Mouse (Mus musculus): ENCODE measurements around the gene Mrps15. TPM values are rescaled to one million over a fixed set of nuclear protein-coding genes. Genes with fewer than 3 reads are reported as not detected.

Gene Mrps15
- 139 and 147 TPM in 2 replicates for polyA plus RNA-seq (2016; fragmentation: Nextera tagmentation; extraction: Ambion mirVana)

DNA sequence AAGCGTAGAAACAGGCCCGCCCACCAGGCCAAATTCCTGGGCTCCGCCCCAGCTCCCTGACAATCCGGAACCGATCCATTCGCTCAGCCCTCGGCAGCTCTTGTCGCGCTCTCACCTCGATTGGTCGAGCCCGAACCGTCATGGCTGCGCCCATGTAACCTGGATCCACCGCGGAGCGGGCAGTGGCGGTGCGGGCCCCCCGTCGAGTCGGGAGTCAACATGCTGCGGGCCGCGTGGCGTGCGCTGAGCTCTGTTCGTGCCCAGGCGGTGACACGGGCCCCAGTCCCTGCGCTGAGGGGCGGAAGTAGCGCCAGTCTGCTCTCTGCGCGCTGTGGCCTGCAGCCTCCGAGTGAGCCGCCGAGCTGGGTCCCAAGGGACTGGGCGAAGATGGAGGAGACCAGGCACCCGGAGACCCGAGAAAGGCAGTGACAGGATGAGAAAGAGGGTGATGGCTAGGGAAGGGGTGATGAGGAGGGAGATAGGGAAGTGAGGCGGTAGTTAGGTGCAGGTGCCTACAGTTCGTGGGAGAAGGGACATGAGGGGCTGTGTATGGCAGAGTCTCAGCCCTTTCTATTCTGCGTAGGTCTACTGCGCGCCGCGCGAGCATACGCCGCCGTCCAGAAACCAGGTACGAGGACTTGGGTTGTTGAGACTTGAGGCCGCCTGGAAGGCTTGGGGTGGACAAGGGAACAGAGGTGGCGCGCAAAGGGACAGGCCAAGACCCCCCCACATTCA, at the start of gene Mrps15:
TSS of gene Mrps15 (plus strand) at position 75 of the 735 bp plus-strand sequence.
- Histone ChIP-seq H3K27ac (peak within 1 kb of the TSS; percentile 95), H3K4me3 (peak within 1 kb of the TSS; percentile 81), H3K9me3 (no peaks in the 10 kb centered on the region), H3K36me3 (peaks cover 26% of the 10 kb centered on the region), H3K4me1 (replicated peaks) (peaks cover 21% of the 10 kb centered on the region), H3K27me3 (ENCODE audit: insufficient read depth, poor library complexity, severe bottlenecking) (no peaks in the 10 kb centered on the region)
- under 1% methylated on average over 56 of the region's 56 CpGs for WGBS
- peak; percentile 93 for DNase-seq (ENCODE audit: low spot score)

DNA sequence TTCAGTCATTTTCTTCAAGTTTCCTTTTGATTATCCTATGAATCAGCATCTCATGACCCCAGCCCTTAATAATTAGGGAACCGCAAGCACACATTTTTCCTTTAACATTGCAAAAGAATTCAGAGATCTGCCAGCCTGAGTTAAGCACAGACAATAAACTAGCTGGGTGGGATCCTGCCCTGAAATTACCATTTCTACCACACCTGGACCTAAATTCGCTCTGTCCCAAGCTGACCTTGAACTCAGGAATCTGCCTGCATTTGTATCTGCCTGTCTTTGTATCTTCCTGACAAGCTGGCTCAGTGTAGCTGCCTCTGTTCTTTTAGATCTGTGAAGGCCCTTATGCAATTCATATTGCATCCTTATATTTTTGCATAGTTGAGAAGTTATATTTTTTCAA, 48.9 kb upstream of the Mrps15 start:
- Histone ChIP-seq H3K27ac (no peak overlapping the region), H3K4me1 (replicated peaks) (no peaks in the 10 kb centered on the region), H3K4me3 (no peak overlapping the region), H3K36me3 (no peaks in the 10 kb centered on the region), H3K27me3 (ENCODE audit: insufficient read depth, poor library complexity, severe bottlenecking) (no peaks in the 10 kb centered on the region), H3K9me3 (peaks cover 20% of the 10 kb centered on the region)
- no peak for DNase-seq (ENCODE audit: low spot score)
- WGBS = 84% methylated on average over 2 of the region's 2 CpGs

DNA sequence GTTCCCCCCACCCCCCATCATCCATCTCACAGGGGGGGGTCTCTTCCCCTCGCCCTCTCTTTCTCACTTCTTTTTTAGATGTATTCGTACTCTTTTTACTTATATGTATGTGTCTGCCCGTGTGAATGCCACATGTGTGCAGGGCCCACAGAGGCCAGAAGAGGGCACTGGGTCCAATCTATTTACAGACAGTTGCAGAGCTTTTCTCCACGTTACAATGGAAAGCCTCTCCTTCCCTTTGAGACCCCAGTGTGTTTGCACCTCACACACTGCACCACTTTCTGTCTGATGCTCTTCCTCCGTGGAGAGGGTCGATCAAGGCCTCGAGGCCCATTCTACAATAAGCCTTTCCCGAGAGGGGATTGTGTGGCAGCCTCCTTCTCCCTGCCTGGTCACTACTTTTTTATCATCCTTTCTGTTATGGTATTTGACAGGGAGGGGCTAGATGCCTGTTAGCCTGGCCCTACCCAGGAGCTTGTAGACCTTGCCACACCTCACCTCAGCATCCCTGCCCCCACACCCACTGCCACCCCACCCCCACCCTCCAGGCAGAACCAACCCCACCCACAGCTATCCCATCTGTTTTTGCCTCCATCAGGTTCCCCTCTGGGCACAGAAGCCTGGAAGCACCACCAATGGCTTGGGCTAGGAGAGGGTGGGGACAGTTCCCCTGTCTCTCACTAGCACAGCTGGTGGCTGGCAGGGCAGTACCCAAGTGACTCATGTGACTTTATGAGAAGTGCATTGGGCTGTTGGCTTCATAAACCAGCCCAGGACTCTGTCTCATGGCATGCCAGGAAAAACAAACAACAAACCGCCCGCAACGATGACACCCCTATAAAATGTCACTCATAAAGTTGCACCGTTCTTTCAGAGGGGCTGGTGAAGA, 45.2 kb upstream of the Mrps15 start:
- 86% methylated on average over 12 of the region's 12 CpGs for WGBS
- Histone ChIP-seq H3K27ac (no peak overlapping the region), H3K4me3 (no peak overlapping the region), H3K27me3 (ENCODE audit: insufficient read depth, poor library complexity, severe bottlenecking) (no peaks in the 10 kb centered on the region), H3K36me3 (no peaks in the 10 kb centered on the region), H3K9me3 (peaks cover 19% of the 10 kb centered on the region), H3K4me1 (replicated peaks) (peaks cover 5% of the 10 kb centered on the region; the same call in 1 of the 2 replicates)
- no peak for DNase-seq (ENCODE audit: low spot score)

GRCm38 (mm10) chr4:126017676-126018332, 28.9 kb upstream of the Mrps15 start:
- Histone ChIP-seq H3K4me3 (no peak overlapping the region), H3K9me3 (no peaks in the 10 kb centered on the region), H3K27ac (no peak overlapping the region), H3K4me1 (replicated peaks) (no peaks in the 10 kb centered on the region), H3K36me3 (no peaks in the 10 kb centered on the region), H3K27me3 (ENCODE audit: insufficient read depth, poor library complexity, severe bottlenecking) (no peaks in the 10 kb centered on the region)
- DNase-seq (ENCODE audit: low spot score) = no peak
- 86% methylated on average over 7 of the region's 7 CpGs for WGBS

DNA sequence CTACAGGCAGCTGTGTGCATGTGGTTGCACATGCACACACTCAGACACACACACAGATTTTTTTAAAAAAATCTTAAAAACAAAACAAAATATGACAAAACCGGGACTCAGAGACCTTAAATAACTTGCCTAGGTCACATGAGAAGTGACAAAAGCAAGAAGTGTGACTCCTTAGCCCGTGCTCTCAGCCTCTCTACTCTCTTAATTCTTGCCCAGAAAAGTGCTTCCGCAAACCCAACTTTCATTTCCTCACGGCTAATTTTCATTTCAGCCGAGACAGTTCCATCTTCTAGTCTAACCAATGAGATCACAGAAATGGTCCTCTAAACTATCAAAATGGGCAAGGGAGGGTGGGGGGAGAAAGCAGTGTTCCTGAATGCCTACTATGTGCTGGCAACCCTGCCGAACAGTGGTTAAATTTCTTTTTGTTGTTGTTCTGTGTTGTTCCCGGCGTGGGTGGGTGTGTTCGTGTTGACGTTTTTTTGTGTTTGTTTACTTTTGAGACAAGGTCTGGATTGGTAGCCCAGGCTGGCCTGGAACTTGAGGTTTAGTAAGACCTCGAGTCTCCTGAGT, 27.7 kb upstream of the Mrps15 start:
- no peak overlapping the region for H3K4me3 ChIP-seq
- no peaks in the 10 kb centered on the region for H3K9me3 ChIP-seq
- H3K4me1 ChIP-seq (replicated peaks) = no peaks in the 10 kb centered on the region
- H3K36me3 ChIP-seq = no peaks in the 10 kb centered on the region
- H3K27me3 ChIP-seq (ENCODE audit: insufficient read depth, poor library complexity, severe bottlenecking) = no peaks in the 10 kb centered on the region
- no peak overlapping the region for H3K27ac ChIP-seq
- DNase-seq (ENCODE audit: low spot score) = no peak
- WGBS = 80% methylated on average over 11 of the region's 11 CpGs

DNA sequence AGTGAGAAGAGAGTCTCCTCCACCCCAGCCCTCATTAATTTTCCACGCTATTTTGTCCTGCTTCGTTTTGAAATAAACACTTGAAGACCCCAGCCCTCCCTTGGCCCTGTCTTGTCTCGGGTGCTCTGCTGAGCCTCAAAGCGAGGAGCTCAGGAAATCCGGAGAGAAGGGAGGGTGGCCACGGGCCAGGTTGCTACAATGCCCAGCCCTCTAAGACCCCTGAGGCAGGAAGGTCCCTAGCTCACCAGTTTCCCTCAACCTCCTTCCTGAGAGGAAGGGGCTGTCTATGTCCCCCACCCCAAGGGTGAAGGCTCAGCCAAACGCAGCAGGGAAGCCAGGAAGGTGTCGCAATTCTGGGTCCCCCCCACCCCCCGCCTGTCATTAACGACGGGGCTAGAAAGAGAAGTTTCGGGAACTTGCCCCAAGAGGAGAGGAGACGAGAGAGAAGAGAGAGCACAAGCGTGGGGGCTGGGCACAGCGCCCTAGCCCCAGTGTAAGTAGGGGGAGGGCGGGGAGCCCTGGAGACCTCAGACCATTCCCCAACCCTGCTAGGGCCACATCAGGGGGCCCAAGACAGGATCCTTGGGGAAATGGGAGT, 22.3 kb upstream of the Mrps15 start, which contains the start of gene Csf3r:
TSS of gene Csf3r (plus strand) at position 248 of the 598 bp plus-strand sequence.
- WGBS = 52% methylated on average over 16 of the region's 16 CpGs
- H3K4me1 ChIP-seq (replicated peaks) = no peaks in the 10 kb centered on the region
- no peaks in the 10 kb centered on the region for H3K36me3 ChIP-seq
- no peaks in the 10 kb centered on the region for H3K27me3 ChIP-seq (ENCODE audit: insufficient read depth, poor library complexity, severe bottlenecking)
- no peaks in the 10 kb centered on the region for H3K9me3 ChIP-seq
- DNase-seq (ENCODE audit: low spot score) = no peak
- no peak within 1 kb of the TSS for H3K4me3 ChIP-seq
- H3K27ac ChIP-seq = no peak within 1 kb of the TSS

GRCm38 (mm10) chr4:126025801-126026200, 20.9 kb upstream of the Mrps15 start:
- H3K9me3 ChIP-seq = no peaks in the 10 kb centered on the region
- H3K4me3 ChIP-seq = no peak overlapping the region
- H3K4me1 ChIP-seq (replicated peaks) = no peaks in the 10 kb centered on the region
- DNase-seq (ENCODE audit: low spot score) = no peak
- WGBS = 93% methylated on average over 5 of the region's 5 CpGs
- no peak overlapping the region for H3K27ac ChIP-seq
- no peaks in the 10 kb centered on the region for H3K36me3 ChIP-seq
- no peaks in the 10 kb centered on the region for H3K27me3 ChIP-seq (ENCODE audit: insufficient read depth, poor library complexity, severe bottlenecking)

DNA sequence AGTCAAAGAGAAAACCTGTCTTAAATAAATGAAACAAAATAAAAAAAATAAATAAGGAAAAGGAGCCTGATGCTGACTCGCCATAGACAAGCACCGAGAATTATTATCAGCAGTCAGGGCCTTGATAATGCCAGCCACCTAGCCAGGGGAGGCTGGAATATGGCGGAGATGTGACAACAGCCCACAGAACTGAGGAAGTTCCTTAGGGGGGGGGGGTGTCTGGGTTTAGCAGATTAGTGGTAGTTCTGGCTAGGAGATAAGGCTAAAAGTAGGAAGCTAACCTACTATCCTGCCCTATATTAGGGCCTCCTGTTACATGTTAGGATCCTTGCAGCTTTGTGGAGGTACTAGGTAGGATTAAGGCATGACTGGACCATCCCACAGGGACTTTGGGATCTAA, 18.7 kb upstream of the Mrps15 start:
- H3K4me3 ChIP-seq = no peak overlapping the region
- H3K9me3 ChIP-seq = no peaks in the 10 kb centered on the region
- DNase-seq (ENCODE audit: low spot score) = no peak
- no peaks in the 10 kb centered on the region for H3K4me1 ChIP-seq (replicated peaks)
- no peak overlapping the region for H3K27ac ChIP-seq
- H3K36me3 ChIP-seq = no peaks in the 10 kb centered on the region
- H3K27me3 ChIP-seq (ENCODE audit: insufficient read depth, poor library complexity, severe bottlenecking) = no peaks in the 10 kb centered on the region
- WGBS = 92% methylated on average over 3 of the region's 3 CpGs

GRCm38 (mm10) chr4:126029042-126029441, 17.7 kb upstream of the Mrps15 start:
- Histone ChIP-seq H3K36me3 (no peaks in the 10 kb centered on the region), H3K9me3 (no peaks in the 10 kb centered on the region), H3K4me1 (replicated peaks) (no peaks in the 10 kb centered on the region), H3K27me3 (ENCODE audit: insufficient read depth, poor library complexity, severe bottlenecking) (no peaks in the 10 kb centered on the region), H3K4me3 (no peak overlapping the region), H3K27ac (no peak overlapping the region)
- WGBS = 74% methylated on average over 3 of the region's 3 CpGs
- no peak for DNase-seq (ENCODE audit: low spot score)

- H3K36me3 ChIP-seq = no peaks in the 10 kb centered on the region
- no peak for DNase-seq (ENCODE audit: low spot score)
- H3K9me3 ChIP-seq = no peaks in the 10 kb centered on the region
- no peak overlapping the region for H3K27ac ChIP-seq
- no peaks in the 10 kb centered on the region for H3K4me1 ChIP-seq (replicated peaks)
- no peak overlapping the region for H3K4me3 ChIP-seq
- WGBS = 77% methylated on average over 5 of the region's 5 CpGs
- H3K27me3 ChIP-seq (ENCODE audit: insufficient read depth, poor library complexity, severe bottlenecking) = no peaks in the 10 kb centered on the region
Measured at GRCm38 (mm10) chr4:126030705-126031104, 16.0 kb upstream of the Mrps15 start.

DNA sequence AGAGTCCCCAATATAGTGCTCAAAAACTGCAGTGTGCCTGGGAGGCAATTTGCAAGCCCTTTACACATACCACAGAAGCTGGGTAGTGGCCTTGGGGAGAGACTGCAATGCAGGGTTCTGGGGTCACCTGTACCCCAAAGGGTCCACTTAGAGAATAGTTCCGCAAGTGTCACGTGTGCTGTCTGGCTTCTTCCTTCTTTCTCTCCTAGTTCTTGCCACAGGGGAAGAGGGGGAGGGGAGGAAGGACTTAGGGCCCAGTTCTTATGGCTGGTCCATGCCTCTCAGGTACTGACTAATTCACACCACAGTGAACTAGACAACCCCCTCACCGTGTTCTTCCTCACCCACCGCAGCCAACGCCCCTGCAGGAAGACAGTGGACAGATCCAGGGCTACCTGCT, 11.3 kb upstream of the Mrps15 start:
- Histone ChIP-seq H3K36me3 (no peaks in the 10 kb centered on the region), H3K4me3 (no peak overlapping the region), H3K9me3 (no peaks in the 10 kb centered on the region), H3K27me3 (ENCODE audit: insufficient read depth, poor library complexity, severe bottlenecking) (no peaks in the 10 kb centered on the region), H3K27ac (no peak overlapping the region), H3K4me1 (replicated peaks) (no peaks in the 10 kb centered on the region)
- 90% methylated on average over 5 of the region's 5 CpGs for WGBS
- DNase-seq (ENCODE audit: low spot score) = no peak

DNA sequence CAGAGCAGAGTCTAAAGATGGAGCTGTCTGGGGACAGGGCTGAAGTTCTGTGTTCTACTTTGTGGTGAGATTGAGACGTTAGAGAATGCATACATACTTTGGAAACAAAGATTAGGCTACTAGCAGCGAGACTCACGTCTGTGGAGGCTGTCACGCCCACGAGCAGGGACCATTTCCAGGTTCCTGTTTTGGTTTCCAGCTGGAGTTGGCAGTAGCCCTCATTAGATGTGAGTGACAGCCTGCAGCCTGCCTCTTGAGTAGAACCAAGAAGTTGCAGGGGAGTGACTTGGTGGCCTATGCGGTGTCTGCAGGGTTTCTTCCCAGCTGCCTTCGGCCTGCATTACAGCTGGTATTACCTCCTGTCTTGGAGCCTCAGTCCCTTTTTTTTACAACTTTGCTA, 4.9 kb downstream of the Mrps15 start:
- 89% methylated on average over 7 of the region's 7 CpGs for WGBS
- H3K36me3 ChIP-seq = peaks cover 71% of the 10 kb centered on the region
- H3K9me3 ChIP-seq = no peaks in the 10 kb centered on the region
- no peaks in the 10 kb centered on the region for H3K27me3 ChIP-seq (ENCODE audit: insufficient read depth, poor library complexity, severe bottlenecking)
- peaks cover 19% of the 10 kb centered on the region for H3K4me1 ChIP-seq (replicated peaks)
- no peak for DNase-seq (ENCODE audit: low spot score)
- H3K27ac ChIP-seq = no peak overlapping the region
- H3K4me3 ChIP-seq = no peak overlapping the region

All from hindbrain, embryonic 10.5 days (tissue).